Mouse (Mus musculus): ENCODE data around the gene Irs2.

Irs2 gene

DNA sequence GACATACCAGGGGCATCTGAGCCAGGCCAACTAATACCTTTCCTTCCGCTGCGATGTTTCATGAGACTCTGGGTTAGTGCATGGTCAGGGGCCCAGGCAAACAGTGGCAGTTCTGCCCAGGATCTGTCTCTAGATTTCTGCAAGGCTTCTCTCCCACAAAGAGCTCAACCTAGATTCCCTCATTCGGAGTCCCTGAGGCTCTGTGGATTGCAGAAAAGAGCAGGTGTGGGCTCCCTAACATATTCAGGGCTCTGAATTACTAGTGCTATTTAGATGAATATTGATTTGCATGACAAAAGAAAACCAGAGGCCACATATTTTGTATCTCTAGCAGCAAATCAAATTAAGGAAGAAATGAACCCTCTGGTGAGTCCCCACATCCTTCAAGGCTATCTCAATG, 18.3 kb downstream of the Irs2 start:
- DNase-seq (ENCODE audit: low spot score): no peak

DNA sequence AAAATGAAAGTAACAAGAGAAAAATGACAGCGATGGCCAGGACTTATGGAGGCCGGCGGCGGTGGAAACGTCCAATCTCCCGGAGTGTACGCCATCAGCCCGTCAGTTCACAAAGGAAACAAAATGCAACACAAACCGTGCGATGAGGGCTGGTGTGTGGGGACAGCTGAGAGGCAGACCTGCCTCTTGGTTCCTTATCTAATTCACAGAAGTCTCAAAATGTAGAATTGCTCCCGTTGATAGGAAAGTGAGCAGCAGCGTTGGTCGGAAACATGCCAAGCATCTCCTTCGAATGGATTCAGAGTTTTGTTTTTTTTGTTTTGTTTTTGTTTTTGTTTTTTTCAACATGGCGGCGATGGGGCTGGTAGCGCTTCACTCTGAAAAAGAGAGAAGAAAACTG, 21.6 kb downstream of the Irs2 start:
- no peak for DNase-seq (ENCODE audit: low spot score)

DNA sequence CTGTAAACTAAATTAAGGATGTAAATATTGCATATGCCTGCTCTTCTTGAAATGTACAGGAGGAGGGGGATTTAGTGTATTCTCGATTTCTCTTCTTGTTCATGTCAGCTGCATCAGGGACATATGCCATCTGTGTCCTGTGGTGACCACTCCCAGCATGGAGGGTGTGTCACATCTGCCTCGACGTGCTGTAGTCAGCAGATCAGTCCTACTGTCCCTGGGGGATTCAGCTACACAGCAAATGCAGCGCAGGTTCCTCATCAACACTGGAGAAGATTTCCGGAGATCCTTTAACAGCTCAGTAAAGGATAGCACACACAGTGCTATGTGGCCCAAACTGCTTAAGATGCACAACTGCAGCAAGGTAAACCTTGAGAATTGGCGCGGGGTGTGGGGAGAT, 23.2 kb downstream of the Irs2 start:
- DNase-seq (ENCODE audit: low spot score): peak; percentile 54

DNA sequence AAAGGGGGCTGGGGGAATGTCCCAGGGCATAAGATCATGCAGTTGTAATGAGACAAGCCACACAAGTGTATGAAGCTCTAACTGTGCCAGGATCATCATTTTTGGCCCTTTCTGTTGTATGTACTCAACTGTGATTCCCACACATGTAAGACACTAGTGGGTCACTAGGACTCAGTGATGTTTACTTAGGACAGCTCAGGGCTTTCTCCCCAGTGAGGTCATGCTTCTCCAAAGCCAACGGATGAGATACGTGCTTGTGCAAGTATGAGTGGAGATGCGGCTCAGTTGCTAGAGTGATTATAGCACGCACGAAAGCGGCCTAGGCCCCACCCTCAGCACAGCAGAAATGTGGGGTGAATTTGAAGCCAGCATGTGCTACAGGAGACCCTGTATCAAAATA, 27.4 kb downstream of the Irs2 start:
- DNase-seq (ENCODE audit: low spot score): no peak

DNA sequence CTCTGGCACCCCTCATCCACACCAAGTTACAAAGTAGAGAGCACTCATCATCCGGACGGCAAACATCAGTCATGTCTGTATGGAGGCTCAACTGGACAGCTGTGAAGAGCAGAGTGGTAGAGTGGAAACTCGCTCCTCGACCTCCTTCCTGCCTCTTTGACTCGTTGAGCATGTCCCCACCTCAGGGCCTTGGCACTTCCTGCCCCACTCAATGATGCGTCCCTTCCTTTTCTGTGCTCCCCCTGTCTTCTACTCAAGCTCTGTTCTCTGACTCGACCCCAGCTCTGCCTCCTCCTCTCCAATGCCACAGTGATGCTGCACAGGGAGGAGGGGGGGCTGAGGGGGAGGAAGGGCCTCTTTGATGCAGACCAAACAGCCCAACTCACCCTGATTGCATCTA, 28.3 kb downstream of the Irs2 start:
- DNase-seq (ENCODE audit: low spot score): peak; percentile 22

DNA sequence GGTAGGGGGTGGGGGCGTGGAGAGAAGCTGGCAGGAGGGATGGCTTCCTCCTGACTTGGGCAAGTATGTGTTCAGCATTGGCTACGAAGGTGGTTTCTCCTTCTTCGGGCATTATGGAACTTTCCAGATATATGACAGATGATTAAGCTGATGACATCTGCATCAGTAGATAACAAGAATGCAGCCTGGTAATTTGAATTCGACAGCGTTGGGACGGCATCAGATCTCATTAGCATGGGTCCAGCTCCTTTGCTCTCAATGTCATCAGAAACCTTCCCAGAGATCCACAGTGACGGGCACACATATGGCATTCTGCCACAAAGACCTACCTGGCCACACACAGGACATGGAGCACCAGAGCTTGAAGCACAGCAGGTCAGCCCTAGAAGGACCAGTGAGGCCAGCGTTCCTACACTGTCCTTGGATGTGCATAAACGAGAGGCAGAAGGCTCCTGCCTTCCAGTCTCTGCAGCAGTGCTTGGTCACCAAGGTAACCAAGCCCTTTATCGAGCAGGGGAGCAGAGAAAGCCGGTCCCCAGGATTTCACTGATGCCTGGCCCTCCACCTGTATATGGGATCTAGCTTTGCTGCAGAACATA, 29.0 kb downstream of the Irs2 start:
- peak; percentile 64 for DNase-seq (ENCODE audit: low spot score)

DNA sequence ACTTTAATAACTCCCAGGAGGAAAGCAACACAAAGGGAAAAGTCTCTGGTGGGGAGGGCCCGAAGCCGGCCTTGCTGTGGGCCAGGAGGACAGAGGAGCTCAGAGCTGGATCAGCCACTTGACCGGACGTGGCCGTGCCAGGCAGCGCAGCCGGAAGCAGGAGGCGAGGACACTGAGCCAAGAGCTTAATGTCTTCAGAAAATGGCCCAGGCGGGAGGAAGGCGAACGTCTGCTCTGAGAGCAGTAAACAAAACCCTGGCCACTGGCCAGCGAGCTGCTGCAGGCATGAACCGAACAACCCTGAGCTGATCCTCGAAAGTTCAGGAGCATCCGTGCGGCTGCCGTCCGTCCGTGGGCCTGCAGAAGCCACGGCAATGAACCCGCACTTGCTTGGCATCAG, 29.9 kb downstream of the Irs2 start:
- peak; percentile 91 for DNase-seq (ENCODE audit: low spot score)

DNA sequence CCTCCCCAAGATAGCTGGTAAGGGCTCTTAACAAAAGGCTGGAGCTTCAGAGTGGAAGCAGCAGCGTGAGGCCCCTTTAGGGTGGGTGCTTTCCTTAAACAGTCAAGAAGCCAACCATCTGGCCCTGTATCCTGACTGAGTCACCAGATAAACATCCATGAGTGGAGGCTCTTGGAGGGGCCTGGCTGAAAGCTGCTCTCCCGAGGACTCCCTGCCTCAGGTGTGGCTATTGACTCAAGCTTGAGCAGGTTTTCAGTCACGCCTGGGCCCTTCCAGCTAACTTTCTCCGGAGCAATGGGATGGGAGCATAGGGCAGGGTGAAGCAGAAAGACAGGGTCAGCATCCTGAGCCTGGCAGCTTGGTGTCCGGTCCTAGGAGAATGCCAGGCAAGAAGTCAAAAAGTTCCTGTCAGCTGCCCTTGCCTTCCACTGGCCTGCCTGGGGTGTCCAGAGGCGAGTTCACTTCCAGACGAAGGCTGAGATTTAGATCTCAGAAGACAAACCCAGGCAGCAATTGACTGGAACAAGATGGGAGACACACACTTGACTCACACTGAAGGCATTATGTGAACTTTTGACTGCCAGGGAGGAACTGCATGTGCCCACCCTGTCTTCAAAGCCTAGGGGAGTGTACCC, 30.4 kb downstream of the Irs2 start:
- peak; percentile 82 for DNase-seq (ENCODE audit: low spot score)

DNA sequence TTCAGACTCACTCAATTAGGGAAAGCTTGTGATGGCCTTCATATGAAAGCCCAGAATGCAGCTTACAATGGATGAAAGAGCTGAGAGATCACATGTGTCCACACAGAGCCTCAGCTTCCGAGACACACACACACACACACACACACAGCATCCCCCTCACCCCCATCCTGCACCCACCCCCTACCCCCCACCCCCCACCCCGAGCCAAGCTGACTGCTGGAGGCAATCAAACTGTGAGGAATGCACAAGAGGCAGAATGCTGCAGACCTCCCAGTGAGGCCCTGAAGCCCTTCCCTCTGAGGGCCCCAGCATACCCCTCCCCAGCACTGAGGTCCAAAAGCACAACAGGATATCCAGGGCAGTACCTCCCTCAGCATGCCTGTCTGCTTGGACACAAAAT, 33.6 kb downstream of the Irs2 start:
- DNase-seq (ENCODE audit: low spot score): no peak

DNA sequence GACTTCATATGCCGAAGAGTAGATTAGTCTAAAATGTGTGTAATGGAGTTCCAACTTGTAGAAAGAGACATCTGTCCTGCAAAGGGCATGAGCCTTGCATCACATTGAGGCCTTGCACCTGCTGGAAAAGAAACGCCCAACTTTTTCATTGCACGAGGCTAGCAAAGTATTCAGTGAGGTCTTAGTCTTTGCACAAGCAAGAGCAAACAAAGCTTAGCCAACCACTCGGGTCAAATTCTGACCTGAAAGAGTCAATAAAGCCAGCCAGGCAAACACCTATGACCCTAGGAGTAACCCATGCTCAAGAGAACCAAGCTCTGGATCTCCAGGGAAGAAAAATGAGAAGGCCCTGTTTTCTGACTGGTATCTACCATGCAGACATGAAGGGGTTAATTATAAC, 34.1 kb downstream of the Irs2 start:
- DNase-seq (ENCODE audit: low spot score): no peak

DNA sequence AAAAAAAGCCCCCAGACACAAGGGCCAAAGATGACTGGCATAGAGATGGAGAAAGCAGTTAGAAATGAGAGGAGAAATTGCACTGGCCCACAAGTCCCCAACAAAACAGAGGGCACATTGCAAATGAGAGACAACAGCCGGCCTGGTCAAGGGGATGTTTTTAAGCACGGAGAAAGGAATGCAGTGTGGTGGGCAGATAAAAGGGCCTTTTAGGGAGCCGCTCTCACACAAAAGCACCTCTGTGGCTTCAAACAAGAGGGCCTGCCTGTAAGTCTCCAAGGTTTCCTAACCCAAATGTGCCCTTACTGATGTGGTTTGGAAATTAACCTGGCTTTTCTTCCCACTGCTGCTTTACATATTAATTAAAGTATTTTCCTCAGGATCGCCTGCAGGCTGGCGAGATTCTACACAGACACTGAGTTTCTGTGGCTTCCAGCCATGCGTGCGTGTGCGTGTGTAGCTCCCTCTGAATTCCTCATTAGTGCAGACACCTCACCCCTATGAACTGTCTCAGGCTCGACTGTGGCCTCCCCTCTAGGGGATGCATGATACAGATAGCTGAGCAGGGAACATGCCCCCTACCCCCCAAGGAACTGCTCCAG, 35.3 kb downstream of the Irs2 start:
- no peak for DNase-seq (ENCODE audit: low spot score)

DNA sequence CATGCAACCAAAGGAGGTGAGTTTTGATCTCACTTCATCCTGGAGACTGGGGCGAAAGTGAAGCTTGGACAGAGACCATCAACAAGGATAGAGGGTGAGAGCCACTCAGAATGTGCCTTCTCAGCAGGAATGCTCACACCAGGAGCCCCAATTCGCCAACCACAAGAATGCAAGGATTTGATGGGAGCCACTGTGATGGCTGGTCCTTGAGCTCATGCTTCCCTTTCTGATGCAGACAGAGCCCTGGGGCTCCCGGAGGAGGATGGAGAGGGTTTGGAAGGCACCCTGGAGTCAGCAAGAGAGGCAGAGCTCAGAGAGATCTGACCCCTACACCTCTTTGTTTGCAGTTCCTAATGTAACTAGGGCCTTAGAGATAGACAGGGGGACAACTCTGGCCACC, 36.3 kb downstream of the Irs2 start:
- DNase-seq (ENCODE audit: low spot score): no peak

DNA sequence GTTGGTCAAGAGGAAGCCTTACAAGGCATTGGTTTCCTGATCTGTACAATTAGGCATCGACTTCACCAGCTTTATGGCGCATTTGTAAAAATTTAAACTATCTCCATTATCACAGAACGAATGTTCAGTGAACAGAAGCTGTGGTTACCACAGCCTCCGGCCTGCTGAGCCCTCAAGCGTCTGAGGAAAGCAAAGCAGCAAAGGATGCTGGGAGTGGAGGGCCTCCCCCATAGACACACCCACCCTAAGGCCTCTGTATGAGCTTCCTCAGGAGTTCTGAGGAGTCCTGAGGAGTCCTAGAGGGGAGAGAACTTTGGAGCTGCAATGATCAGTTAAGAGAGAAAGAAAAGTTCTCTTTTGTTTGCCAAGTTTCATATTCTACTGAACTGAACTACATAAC, 36.7 kb downstream of the Irs2 start:
- DNase-seq (ENCODE audit: low spot score): no peak

DNA sequence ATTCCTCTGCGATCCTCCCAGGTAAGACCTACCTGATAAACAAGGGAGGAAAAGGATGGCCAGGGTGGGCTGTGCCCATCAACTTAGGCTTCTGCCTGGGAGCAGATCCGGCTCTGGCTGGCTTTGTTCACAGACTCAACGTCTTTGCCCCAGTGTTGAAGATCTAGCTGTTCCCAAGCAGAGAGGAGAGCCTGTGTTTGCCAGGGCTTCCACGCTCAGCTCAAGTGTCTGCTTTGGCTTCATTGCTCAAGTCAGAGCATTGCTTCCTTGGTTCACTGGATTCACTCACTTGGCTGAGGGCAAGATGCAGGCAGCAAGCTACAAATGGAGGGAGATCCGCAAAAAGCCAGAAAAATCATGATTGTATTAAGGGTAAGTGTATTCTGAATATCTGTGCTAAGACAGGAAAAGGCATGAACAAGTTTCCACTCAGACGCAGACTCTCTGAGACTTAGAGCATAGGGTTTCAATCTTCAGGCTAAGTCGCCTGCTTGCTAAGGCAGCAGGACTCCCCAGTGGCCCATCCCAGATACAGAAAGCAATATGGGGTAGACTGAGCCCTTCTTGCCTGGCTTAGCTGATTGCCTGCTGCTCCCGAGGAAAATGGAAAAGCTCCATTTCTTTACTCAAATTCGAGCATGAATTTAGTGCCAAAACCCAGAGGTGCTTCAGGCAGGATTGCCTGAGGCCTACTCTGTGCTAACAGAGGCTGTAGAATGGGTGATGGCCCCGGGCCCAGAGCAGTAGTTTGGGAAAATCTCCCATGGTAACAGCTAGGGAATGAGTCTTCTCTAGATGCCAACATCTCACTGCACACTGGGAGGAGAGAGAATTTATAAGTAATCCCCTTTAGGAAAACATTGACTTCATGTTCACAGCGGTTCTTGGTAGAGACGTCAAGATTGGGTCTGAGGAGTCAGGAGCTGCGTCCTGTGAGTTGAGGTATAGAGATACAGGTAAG, 37.5 kb downstream of the Irs2 start:
- no peak for DNase-seq (ENCODE audit: low spot score)

DNA sequence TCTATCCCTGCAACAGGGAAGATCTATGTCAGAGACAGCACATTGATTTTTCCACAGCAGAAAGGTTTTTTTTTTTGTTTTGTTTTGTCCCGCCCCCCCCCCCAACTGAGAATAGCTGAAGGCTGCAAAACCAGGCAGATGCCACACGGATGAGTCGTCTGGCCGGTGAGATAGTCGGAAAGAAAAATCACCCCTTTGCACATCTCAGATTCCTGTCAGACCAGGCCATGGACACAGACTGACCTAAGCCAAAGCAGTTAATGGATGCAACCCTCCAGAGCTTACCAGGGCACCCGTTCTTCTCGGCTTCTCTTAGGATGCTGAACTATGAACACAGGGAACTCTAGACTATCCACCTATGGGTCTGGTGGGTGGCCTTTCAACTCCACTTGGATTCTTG, 39.6 kb downstream of the Irs2 start:
- no peak for DNase-seq (ENCODE audit: low spot score)

DNA sequence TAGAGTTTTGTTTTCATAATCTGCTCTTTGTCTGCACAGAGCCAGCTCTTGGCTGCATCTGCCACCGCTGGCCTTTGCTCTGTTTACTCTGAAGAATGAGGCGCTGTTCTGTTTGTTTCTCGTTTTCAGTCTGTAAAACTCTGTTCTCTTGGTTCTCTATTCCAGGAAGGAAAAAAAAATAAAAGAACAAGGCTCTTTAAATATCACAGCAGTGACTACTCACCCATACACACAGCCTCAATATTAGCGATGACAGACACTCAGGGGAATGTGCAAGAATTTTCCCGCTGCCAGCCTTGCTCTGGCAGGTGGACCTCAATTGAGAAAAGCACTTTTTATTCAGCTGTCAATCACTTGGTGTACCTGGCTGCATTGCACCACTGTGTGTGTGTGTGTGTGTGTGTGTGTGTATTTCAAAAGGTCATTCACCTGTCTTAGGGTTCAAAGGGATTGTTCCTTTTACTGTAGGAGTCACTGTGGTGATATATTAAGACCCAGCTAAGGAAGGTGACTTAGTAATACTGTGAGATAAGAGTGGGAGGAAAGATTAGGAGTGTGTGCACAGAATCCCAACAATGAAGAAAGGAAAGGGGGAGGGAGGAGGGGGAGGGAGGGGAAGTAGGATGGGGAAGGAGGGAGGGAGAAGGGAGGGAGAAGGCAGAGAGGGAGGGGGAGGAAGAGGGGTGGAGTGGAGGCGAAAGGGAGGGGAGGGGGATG, 42.7 kb downstream of the Irs2 start:
- DNase-seq (ENCODE audit: low spot score): peak; percentile 42

DNA sequence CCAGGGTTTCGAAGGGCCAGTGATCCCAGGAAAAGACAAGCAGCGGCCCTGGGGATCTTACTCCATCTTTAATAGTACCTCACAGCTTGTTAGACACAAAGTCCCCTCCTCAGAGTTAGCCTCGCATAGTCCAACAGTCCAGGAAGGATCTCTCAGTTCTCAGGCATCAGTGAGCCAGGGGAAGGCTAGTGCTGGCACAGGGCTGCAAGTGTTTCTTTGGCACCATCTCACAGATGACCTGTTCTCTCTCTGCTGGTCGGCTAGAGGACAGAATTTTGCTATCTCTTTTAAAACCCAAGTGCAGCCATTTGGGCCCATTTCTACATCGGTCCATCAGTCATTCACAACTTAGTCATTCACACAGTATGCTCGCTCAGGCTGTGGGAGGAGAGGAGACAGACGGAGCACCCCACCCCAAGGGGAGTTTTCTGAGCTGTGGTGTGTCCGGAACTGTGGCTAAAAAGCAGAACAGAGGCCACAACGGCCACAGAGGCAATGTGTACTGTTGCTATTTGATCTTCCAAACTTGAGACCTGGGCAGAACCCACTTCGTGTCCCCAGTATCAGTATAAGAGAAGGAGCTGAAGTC, 43.7 kb downstream of the Irs2 start:
- DNase-seq (ENCODE audit: low spot score): no peak

DNA sequence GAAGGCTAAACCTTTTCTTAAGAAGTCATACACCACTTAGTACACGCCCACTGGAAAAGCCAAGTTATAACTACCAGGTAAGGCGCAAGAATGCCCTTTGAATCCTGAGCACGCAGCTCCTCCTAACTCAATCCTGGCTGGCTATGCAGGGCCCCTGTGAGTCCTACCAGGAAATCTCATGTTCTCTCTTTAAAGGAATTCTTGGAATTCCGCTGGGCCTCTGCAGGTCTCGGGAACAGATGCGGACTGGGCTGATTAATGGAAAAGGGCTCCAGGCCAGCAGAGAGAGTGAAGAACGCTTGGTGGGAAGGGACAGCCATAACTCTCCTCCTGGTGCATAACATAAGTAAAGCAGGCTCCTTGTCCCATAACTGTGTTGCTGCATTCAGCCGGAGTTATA, 46.3 kb downstream of the Irs2 start:
- DNase-seq (ENCODE audit: low spot score): no peak

DNA sequence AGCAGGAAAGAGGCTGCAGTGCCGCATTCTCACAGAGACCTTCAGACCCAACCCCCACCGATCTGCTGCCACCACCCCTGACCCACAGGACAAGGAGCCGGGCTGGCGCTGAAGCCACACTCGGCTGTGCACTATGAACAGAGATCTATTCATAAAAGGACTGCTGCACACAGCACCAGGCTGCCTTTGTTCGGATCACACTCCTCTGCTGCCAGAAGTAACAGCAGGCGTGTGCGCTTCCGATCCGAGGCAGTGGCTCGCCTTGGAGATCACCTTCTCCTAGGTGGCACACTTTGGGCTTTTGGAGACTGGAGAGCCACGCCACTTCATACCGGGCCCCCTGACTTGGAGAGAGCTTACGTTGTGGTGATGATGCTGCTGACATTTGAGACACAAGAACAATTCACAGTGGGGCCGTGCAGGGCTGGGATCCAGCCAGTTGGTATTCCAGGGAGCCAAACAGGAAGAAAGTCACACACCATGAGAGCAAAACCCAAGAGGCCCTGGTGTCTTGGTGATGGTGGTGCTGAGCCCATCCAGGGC, 47.9 kb downstream of the Irs2 start:
- DNase-seq (ENCODE audit: low spot score): no peak

DNA sequence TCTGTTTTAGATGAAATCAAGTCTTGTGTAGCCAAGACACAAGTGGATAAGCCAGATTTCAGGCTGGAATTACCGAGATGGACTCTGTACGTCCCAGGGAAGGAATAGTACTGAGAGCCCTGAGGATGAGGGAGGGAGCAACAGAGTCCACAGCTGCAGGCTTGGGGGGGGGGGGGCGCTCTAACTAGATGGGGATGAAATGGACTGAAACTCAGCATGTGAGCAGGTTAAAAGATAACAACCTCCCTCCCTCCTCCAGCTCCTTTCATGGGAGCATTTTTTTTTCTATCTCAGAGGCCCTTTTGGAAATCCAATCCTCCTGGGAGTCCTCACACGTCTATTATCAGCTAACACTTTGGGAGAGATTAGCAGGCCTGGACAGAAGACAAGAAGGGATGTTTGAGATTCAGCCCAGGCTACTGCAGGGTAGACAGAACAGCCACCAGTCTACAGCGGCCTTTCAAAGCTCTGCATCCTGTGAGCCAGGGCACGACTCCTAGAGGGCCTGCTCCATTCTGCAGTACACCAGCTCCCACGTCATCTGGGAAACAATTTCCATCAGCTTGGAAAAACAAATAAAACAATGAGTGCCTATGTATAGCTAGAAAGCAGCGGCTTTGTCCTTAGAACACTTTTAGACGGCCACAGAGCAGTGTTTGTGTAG, 50.8 kb downstream of the Irs2 start:
- no peak for DNase-seq (ENCODE audit: low spot score)

All from MN1 (cell line).